In the genomic region with DNA sequence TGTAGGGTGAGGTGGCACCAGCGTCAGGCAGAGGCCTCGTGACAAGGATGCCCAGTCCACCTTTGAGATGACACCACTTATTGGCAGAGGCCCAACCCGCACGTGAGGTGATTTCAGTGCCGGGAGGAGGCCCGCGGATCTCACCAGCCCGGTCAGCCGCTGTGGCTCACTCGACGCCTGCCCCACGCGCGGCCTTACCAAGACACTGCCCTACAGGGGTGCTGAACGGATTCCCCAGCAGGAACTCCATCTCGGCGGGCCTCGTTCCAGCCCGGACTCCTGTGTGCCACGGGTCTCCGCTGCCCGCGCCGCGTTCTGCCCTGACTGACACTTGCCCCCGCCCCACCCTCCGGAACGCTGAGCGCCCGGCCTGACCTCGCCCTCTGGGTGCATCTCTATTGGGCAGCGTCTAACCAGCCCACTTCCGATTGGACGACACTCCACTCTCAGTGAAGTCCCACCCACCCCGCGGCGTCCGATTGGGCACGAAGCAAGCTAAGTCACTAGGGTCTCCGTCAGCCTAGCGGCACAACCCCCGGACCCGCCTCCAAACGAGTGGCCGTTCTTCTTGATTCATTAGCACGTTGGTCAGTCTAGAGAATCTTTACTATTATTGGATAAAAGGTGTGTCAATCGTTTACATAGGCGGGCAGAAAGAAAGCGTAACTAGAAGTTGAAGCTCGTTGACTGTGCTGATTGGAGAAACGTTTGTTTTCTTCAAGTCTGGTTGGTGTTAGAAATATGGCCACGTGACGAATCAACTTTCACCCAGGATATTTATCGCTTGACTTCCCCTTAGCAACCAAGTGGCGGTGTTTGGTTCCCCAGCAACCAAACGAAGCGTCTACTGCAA, we compare ENCODE assay signal across 7 mouse cellular contexts. TPM values are rescaled to one million over a fixed set of nuclear protein-coding genes. Genes with fewer than 3 reads are reported as not detected.
DNase-seq lines count a peak whose midpoint lies in the region; ATAC-seq lines count a peak whose summit lies in the region.

A gene (minus strand): TSS at position 347 of the 853 bp plus-strand sequence.
A gene (plus strand): TSS at position 771 of the 853 bp plus-strand sequence.

- H3K27me3 ChIP-seq in intestine, embryonic 15.5 days (replicated peaks), result no peaks in the 10 kb centered on the region
- H3K27me3 ChIP-seq in midbrain, embryonic 10.5 days (ENCODE audit: low read depth, poor library complexity, severe bottlenecking), result no peaks in the 10 kb centered on the region

- H3K36me3 ChIP-seq in intestine, embryonic 15.5 days, result no peaks in the 10 kb centered on the region
- no peaks in the 10 kb centered on the region for H3K36me3 ChIP-seq in midbrain, embryonic 10.5 days

- H3K4me1 ChIP-seq in intestine, embryonic 15.5 days (replicated peaks), result peaks cover 10% of the 10 kb centered on the region; the same call in 1 of the 2 replicates
- H3K4me1 ChIP-seq in midbrain, embryonic 10.5 days, result peaks cover 23% of the 10 kb centered on the region

- DNase-seq in adrenal gland, adult 2 months, result peak; percentile 100
- peak; percentile 98 for DNase-seq in embryo, embryonic 11.5 days (ENCODE audit: low read depth, low spot score)
- peak; percentile 96 to 100 for DNase-seq in gastrocnemius, postnatal 36 days
- DNase-seq in left cerebral cortex, postnatal 25 days (ENCODE audit: low spot score in 2 of 2), result peak; percentile 99 to 100
- DNase-seq in midbrain, embryonic 10.5 days (ENCODE audit: low spot score), result peak; percentile 100
- DNase-seq in right cerebral cortex, postnatal 4 days, result peak; percentile 97

- no peaks in the 10 kb centered on the region for H3K9me3 ChIP-seq in intestine, embryonic 15.5 days
- no peaks in the 10 kb centered on the region for H3K9me3 ChIP-seq in midbrain, embryonic 10.5 days (replicated peaks)

- intact Hi-C loops in gastrocnemius, postnatal 36 days (cut with DNase I), result no loop called here
- intact Hi-C loops in left cerebral cortex, postnatal 25 days (cut with DNase I), result loop anchor here (2.0 to 5.0 kb wide), 2 partner anchors 45 to 64 kb away; a partner anchor contains a TSS

- H3K9ac ChIP-seq in intestine, embryonic 15.5 days, result peak within 1 kb of the TSS; percentile 79

- WGBS in intestine, embryonic 15.5 days, result under 1% methylated on average over 57 of the region's 57 CpGs
- under 1% methylated on average over 57 of the region's 57 CpGs for WGBS in midbrain, embryonic 10.5 days

- peak within 1 kb of the TSS; percentile 89 for H3K4me2 ChIP-seq in intestine, embryonic 15.5 days (replicated peaks)

- peak; percentile 100 for ATAC-seq in intestine, embryonic 15.5 days

- H3K27ac ChIP-seq in intestine, embryonic 15.5 days, result peak within 1 kb of the TSS; percentile 69
- H3K27ac ChIP-seq in midbrain, embryonic 10.5 days (replicated peaks), result peak within 1 kb of the TSS; percentile 79

- peak within 1 kb of the TSS; percentile 81 for H3K4me3 ChIP-seq in intestine, embryonic 15.5 days (replicated peaks)
- H3K4me3 ChIP-seq in midbrain, embryonic 10.5 days, result peak within 1 kb of the TSS; percentile 72

RNA-seq across cellular contexts. Expression of the first gene that starts in this region (rescaled TPM):
- 10 to 100 TPM; 71.9 to 78.5 TPM for total RNA-seq in adrenal gland, adult 2 months (2021)
- polyA plus RNA-seq in adrenal gland, adult 2 months (2012; rRNA removed), result 159 and 181 TPM in 2 replicates
- total RNA-seq in gastrocnemius, postnatal 36 days (2021), result 10 to 100 TPM; 59.4 to 61.5 TPM
- polyA plus RNA-seq in intestine, embryonic 15.5 days (2015; fragmentation: Nextera tagmentation; extraction: Ambion mirVana), result 22.3 and 27.1 TPM in 2 replicates
- total RNA-seq in left cerebral cortex, postnatal 25 days (2021), result 100 to 1,000 TPM; 200 to 203 TPM
- polyA plus RNA-seq in midbrain, embryonic 10.5 days (2016; fragmentation: Nextera tagmentation; extraction: Ambion mirVana), result 17.6 and 26.2 TPM in 2 replicates

RNA-seq across cellular contexts. Expression of the second gene that starts in this region (rescaled TPM):
- 1 to 10 TPM in 1 of 2 experiments, under 1 TPM in 1; 0.61 to 1.5 TPM for total RNA-seq in adrenal gland, adult 2 months (2021)
- polyA plus RNA-seq in adrenal gland, adult 2 months (2012; rRNA removed), result 0.90 and 1.0 TPM in 2 replicates
- 1 to 10 TPM; 1.1 to 1.2 TPM for total RNA-seq in gastrocnemius, postnatal 36 days (2021)
- 1.9 and 2.1 TPM in 2 replicates for polyA plus RNA-seq in intestine, embryonic 15.5 days (2015; fragmentation: Nextera tagmentation; extraction: Ambion mirVana)
- total RNA-seq in left cerebral cortex, postnatal 25 days (2021), result 10 to 100 TPM in 1 of 2 experiments, 1 to 10 TPM in 1; 9.1 to 11.1 TPM
- 1.7 and 1.8 TPM in 2 replicates for polyA plus RNA-seq in midbrain, embryonic 10.5 days (2016; fragmentation: Nextera tagmentation; extraction: Ambion mirVana)

Comparison
In these comparisons a context has a peak if more than half of its experiments do, and no peak if none do; other contexts are left out.
1. Peak in every context shown above with its lines: DNase-seq, ATAC-seq, H3K4me3 ChIP-seq and H3K27ac ChIP-seq.
2. RNA of the second gene that starts in this region (total RNA-seq): 9.1 to 11.1 TPM in left cerebral cortex, postnatal 25 days; 0.61 to 1.5 TPM in adrenal gland, adult 2 months and 1.1 to 1.2 TPM in gastrocnemius, postnatal 36 days; every median in the first group is over 4 times any median in the second.